Mouse (Mus musculus): ENCODE measurements around the gene Znrf4. TPM values are rescaled to one million over a fixed set of nuclear protein-coding genes. Genes with fewer than 3 reads are reported as not detected.

The Znrf4 gene
- polyA plus RNA-seq, 1 experiment, result not detected

DNA sequence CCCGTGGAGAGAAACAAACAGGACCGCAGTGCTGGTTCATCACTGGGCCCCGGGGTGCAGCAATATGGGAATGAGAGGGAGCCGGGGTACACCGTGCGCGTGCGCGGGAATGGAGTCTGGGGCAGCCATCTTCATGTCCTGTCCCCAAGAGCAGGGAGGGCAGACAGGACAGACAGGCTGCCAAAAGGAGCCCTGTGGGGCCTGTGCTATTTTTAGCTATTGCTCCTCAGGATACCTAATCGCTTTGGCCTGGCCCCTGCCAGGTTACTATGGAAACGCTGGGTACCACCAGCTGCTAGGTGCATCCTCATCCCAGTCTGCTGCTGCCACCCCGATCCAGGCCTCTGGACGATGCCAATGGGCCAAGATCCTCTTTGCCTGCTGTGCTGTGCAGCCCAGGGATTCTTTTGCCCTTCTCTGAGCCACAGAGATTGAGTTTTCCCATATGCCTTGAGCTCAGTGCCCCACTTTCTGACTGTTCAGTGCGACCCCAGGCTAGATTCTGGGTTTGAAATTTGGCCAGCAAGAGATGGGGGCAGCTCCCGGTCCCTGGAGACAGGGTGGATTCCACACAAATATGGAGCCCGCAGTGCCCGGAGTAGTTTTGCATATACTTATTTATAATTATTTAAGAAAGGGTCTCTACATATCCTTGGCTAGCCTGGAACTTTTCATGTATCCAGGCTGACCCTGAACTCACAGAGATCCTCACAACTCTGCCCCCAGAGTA, 35.0 kb upstream of the Znrf4 start:
- Histone ChIP-seq H3K4me3 (ENCODE audit: low read depth, low read length) (no peak overlapping the region), H3K36me3 (ENCODE audit: control insufficient read depth, insufficient read depth, low read length, poor library complexity, severe bottlenecking) (no peaks in the 10 kb centered on the region), H3K27ac (ENCODE audit: insufficient read depth, low read length) (no peak overlapping the region), H3K9ac (ENCODE audit: low read depth, poor library complexity, severe bottlenecking) (no peak overlapping the region), H3K27me3 (ENCODE audit: control insufficient read depth, insufficient read depth, low read length, poor library complexity, severe bottlenecking) (no peaks in the 10 kb centered on the region), H3K4me1 (ENCODE audit: control insufficient read depth, insufficient read depth, low read length) (peaks cover 7% of the 10 kb centered on the region), H3K9me3 (replicated peaks; ENCODE audit: control insufficient read depth, insufficient read depth, low read length, poor library complexity, severe bottlenecking) (no peaks in the 10 kb centered on the region)
- TF ChIP-seq CTCF (IDR thresholded peaks at IDR 0.05; ENCODE audit: low read depth, low read length) (no peak), EP300 (IDR thresholded peaks at IDR 0.05; ENCODE audit: insufficient read depth, low read depth, low read length) (no peak)

DNA sequence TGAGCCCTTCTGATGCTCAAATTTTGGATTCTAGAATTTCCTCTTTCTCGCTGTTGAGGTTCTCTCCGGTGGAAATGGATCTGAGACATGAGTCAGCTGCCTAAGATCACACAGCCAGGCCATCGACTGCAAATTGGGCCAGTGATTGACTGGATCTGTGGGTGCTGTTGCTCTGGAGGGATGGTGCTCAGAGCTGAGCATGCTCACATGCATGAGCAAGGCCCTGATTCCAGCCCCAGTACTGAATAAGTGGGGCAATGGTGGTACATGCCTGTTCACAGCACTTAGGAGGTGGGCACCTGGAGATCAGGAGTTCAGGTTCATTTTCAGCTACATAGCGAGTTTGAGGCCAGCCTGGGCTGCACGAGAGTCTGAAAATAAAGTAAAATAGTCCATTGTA, 34.3 kb upstream of the Znrf4 start:
- Histone ChIP-seq H3K9me3 (replicated peaks; ENCODE audit: control insufficient read depth, insufficient read depth, low read length, poor library complexity, severe bottlenecking) (no peaks in the 10 kb centered on the region), H3K4me3 (ENCODE audit: low read depth, low read length) (no peak overlapping the region), H3K9ac (ENCODE audit: low read depth, poor library complexity, severe bottlenecking) (no peak overlapping the region), H3K27ac (ENCODE audit: insufficient read depth, low read length) (no peak overlapping the region), H3K36me3 (ENCODE audit: control insufficient read depth, insufficient read depth, low read length, poor library complexity, severe bottlenecking) (no peaks in the 10 kb centered on the region), H3K27me3 (ENCODE audit: control insufficient read depth, insufficient read depth, low read length, poor library complexity, severe bottlenecking) (no peaks in the 10 kb centered on the region), H3K4me1 (ENCODE audit: control insufficient read depth, insufficient read depth, low read length) (peaks cover 7% of the 10 kb centered on the region)
- TF ChIP-seq EP300 (IDR thresholded peaks at IDR 0.05; ENCODE audit: insufficient read depth, low read depth, low read length), result no peak
- no peak for TF ChIP-seq CTCF (IDR thresholded peaks at IDR 0.05; ENCODE audit: low read depth, low read length)
- no peak for TF ChIP-seq POLR2A (IDR thresholded peaks at IDR 0.05; ENCODE audit: insufficient read depth, low read length)

DNA sequence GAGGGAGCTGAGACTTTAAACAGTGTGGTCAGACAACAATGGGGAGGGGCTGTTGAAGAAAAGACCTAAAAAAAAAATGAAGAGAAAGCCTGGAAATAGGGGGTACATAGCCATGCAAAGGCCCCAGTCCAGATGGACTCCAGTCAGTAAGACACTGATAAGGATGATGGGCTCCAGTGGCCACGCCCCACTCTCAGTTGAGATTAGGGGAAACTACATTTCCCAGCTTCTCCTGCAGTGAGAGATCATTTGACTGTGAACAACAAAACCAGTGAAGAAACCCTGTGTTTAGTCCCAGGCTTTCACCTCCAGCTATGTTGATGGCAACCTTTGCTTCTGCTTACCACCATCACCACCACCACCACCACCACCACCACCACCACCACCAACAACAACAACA, 33.7 kb upstream of the Znrf4 start:
- H3K4me1 ChIP-seq (ENCODE audit: control insufficient read depth, insufficient read depth, low read length), result peaks cover 4% of the 10 kb centered on the region
- no peaks in the 10 kb centered on the region for H3K27me3 ChIP-seq (ENCODE audit: control insufficient read depth, insufficient read depth, low read length, poor library complexity, severe bottlenecking)
- H3K4me3 ChIP-seq (ENCODE audit: low read depth, low read length), result no peak overlapping the region
- H3K36me3 ChIP-seq (ENCODE audit: control insufficient read depth, insufficient read depth, low read length, poor library complexity, severe bottlenecking), result no peaks in the 10 kb centered on the region
- no peak overlapping the region for H3K27ac ChIP-seq (ENCODE audit: insufficient read depth, low read length)
- no peak for TF ChIP-seq EP300 (IDR thresholded peaks at IDR 0.05; ENCODE audit: insufficient read depth, low read depth, low read length)
- TF ChIP-seq POLR2A (IDR thresholded peaks at IDR 0.05; ENCODE audit: insufficient read depth, low read length), result no peak
- TF ChIP-seq CTCF (IDR thresholded peaks at IDR 0.05; ENCODE audit: low read depth, low read length), result no peak
- H3K9ac ChIP-seq (ENCODE audit: low read depth, poor library complexity, severe bottlenecking), result no peak overlapping the region
- H3K9me3 ChIP-seq (replicated peaks; ENCODE audit: control insufficient read depth, insufficient read depth, low read length, poor library complexity, severe bottlenecking), result no peaks in the 10 kb centered on the region

DNA sequence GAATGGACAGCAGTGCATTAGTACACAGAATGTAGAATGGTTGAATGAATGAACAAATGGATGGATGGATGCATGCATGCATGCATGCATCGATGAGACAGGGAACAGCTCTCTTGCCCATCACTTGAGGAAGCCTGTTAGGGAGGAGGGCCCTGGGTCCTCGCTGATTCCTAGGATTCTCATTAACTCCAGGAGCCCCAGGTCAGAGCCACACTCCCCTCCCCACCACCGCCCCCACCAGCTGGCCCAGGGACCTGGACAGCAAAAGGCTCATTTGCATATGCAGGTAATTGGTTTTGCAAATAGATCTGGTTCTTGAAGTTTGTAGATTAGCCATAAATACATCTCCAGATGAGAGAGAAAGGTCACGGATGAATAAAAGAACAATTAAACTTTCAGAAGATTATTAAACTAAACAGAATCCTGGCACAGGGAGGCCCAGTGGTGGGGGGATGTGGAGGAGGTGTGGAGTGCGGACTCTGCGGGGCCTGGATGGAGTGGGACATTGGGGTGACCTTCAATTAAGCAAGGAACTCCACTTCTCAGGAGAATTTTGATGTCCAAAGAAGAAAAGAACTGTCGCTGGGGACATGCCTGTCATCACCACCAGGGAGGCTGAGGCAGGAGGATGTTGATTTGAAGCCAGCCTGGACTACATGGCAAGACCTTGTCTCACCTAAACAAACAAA, 32.6 kb upstream of the Znrf4 start:
- TF ChIP-seq POLR2A (IDR thresholded peaks at IDR 0.05; ENCODE audit: insufficient read depth, low read length), result no peak
- no peak for TF ChIP-seq CTCF (IDR thresholded peaks at IDR 0.05; ENCODE audit: low read depth, low read length)
- no peak for TF ChIP-seq EP300 (IDR thresholded peaks at IDR 0.05; ENCODE audit: insufficient read depth, low read depth, low read length)
- no peaks in the 10 kb centered on the region for H3K4me1 ChIP-seq (ENCODE audit: control insufficient read depth, insufficient read depth, low read length)
- no peak overlapping the region for H3K4me3 ChIP-seq (ENCODE audit: low read depth, low read length)
- H3K27me3 ChIP-seq (ENCODE audit: control insufficient read depth, insufficient read depth, low read length, poor library complexity, severe bottlenecking), result no peaks in the 10 kb centered on the region
- no peaks in the 10 kb centered on the region for H3K9me3 ChIP-seq (replicated peaks; ENCODE audit: control insufficient read depth, insufficient read depth, low read length, poor library complexity, severe bottlenecking)
- no peak overlapping the region for H3K27ac ChIP-seq (ENCODE audit: insufficient read depth, low read length)
- H3K9ac ChIP-seq (ENCODE audit: low read depth, poor library complexity, severe bottlenecking), result no peak overlapping the region
- no peaks in the 10 kb centered on the region for H3K36me3 ChIP-seq (ENCODE audit: control insufficient read depth, insufficient read depth, low read length, poor library complexity, severe bottlenecking)

DNA sequence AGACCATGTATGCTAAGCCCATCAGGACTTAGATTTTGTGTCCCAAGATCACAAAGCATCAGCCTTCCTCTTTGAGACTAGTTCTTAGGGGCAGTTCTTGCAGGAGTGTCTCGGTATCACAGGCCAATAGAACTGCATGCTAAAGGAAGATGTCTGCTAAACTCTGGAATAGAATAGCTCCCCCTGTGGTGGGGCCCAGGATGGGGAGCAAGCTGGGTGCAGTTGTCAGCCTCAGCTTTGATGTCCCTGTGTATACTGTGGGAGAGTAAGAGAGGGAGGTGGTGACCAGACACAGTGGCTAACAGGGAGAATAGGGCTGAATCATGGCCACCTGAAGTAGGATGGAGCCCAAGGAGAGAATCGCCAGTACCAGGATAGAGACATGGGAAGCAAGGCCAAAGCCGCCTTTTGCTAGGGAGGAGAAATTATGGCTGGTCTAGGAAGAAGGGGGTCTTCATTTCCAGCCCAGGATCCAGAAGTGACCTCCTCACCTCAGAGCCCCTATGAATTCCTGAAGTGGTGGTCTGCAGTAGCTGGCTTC, 31.5 kb upstream of the Znrf4 start:
- Histone ChIP-seq H3K27me3 (ENCODE audit: control insufficient read depth, insufficient read depth, low read length, poor library complexity, severe bottlenecking) (no peaks in the 10 kb centered on the region), H3K27ac (ENCODE audit: insufficient read depth, low read length) (no peak overlapping the region), H3K4me3 (ENCODE audit: low read depth, low read length) (no peak overlapping the region), H3K9ac (ENCODE audit: low read depth, poor library complexity, severe bottlenecking) (no peak overlapping the region), H3K4me1 (ENCODE audit: control insufficient read depth, insufficient read depth, low read length) (no peaks in the 10 kb centered on the region), H3K36me3 (ENCODE audit: control insufficient read depth, insufficient read depth, low read length, poor library complexity, severe bottlenecking) (no peaks in the 10 kb centered on the region), H3K9me3 (replicated peaks; ENCODE audit: control insufficient read depth, insufficient read depth, low read length, poor library complexity, severe bottlenecking) (no peaks in the 10 kb centered on the region)
- TF ChIP-seq EP300 (IDR thresholded peaks at IDR 0.05; ENCODE audit: insufficient read depth, low read depth, low read length), result no peak
- TF ChIP-seq CTCF (IDR thresholded peaks at IDR 0.05; ENCODE audit: low read depth, low read length), result peak; percentile 19

DNA sequence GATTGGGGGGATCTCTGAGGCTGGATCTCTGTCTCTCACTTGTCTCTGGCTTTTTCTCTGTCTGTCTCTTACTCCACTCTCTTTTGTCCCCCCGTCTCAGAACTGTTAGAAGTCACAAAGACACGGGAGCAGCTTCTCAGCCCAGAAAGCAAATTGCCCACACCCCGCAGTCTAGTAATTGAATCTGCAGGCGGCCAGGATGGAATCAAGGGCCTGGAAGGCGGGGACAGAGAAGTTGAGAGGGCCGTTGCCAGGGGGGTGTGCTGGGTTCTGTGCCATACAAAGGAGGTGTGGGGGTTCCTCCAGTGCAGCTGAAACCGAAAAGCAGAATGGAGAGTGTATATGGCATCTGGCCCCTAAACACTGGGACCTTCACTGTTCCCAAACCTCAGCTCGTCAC, 30.5 kb upstream of the Znrf4 start:
- H3K36me3 ChIP-seq (ENCODE audit: control insufficient read depth, insufficient read depth, low read length, poor library complexity, severe bottlenecking), result no peaks in the 10 kb centered on the region
- no peaks in the 10 kb centered on the region for H3K27me3 ChIP-seq (ENCODE audit: control insufficient read depth, insufficient read depth, low read length, poor library complexity, severe bottlenecking)
- H3K9me3 ChIP-seq (replicated peaks; ENCODE audit: control insufficient read depth, insufficient read depth, low read length, poor library complexity, severe bottlenecking), result no peaks in the 10 kb centered on the region
- H3K9ac ChIP-seq (ENCODE audit: low read depth, poor library complexity, severe bottlenecking), result no peak overlapping the region
- TF ChIP-seq CTCF (IDR thresholded peaks at IDR 0.05; ENCODE audit: low read depth, low read length) (no peak), EP300 (IDR thresholded peaks at IDR 0.05; ENCODE audit: insufficient read depth, low read depth, low read length) (no peak), POLR2A (IDR thresholded peaks at IDR 0.05; ENCODE audit: insufficient read depth, low read length) (no peak)
- H3K27ac ChIP-seq (ENCODE audit: insufficient read depth, low read length), result no peak overlapping the region
- H3K4me1 ChIP-seq (ENCODE audit: control insufficient read depth, insufficient read depth, low read length), result no peaks in the 10 kb centered on the region
- no peak overlapping the region for H3K4me3 ChIP-seq (ENCODE audit: low read depth, low read length)
